Mouse (Mus musculus): ENCODE data around the gene Apba3. TPM values are rescaled to one million over a fixed set of nuclear protein-coding genes. Genes with fewer than 3 reads are reported as not detected.

The Apba3 gene
- polyA plus RNA-seq, 1 experiment from 2014 or later = 26.4 TPM

DNA sequence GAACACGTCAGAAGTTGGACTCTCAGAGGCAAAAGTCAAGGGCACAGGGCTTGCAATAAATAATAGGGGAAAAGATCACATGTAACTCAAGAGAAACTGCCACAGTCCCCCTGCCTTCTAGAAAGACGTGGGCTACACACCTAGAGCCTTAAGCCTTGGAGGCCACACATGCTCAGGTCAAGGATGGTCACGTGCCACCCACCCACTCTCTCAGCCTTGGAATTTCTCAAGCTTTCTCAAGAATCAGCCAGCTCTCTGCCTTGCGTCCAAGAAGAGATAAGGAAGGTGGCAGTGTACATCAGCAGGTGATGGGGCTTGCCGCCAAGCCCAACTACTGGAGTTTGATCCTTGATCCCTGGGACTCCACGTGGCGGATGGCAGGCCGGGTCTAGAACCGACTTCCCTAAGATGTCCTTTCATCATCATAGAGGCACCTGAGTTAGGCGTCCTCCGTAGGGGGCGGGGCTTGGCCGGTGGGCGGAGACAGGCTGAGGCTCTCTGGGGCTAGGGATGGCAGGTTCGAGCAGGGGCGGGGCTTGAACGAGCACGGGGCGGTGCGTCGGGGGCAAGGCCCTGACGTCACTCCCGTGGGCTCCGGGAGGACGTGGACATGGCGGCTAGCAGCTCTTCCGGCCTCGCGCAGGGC is 34.1 kb upstream of the Apba3 start, which contains the start of gene Zfr2:
Gene Zfr2 (plus strand): TSS at position 576 of the 646 bp plus-strand sequence.
- peak within 1 kb of the TSS; percentile 76 for H3K4me2 ChIP-seq (replicated peaks)
- H3K27me3 ChIP-seq (ENCODE audit: control insufficient read depth, insufficient read depth, low read length) = no peaks in the 10 kb centered on the region
- H3K9ac ChIP-seq = peak within 1 kb of the TSS; percentile 73
- ATAC-seq (ENCODE audit: low FRiP score) (peak; percentile 82), DNase-seq (ENCODE audit: low spot score) (peak; percentile 81)
- H3K4me3 ChIP-seq (replicated peaks; ENCODE audit: low read length) = peak within 1 kb of the TSS; percentile 68
- H3K9me3 ChIP-seq (ENCODE audit: control insufficient read depth, low read length) = no peaks in the 10 kb centered on the region
- peaks cover 39% of the 10 kb centered on the region for H3K4me1 ChIP-seq (replicated peaks; ENCODE audit: control insufficient read depth, insufficient read depth, low read length)
- 9% methylated on average over 28 of the region's 29 CpGs for WGBS
- H3K36me3 ChIP-seq (replicated peaks; ENCODE audit: control insufficient read depth, insufficient read depth) = no peaks in the 10 kb centered on the region; the same call in 1 of the 2 replicates
- H3K27ac ChIP-seq = no peak within 1 kb of the TSS

DNA sequence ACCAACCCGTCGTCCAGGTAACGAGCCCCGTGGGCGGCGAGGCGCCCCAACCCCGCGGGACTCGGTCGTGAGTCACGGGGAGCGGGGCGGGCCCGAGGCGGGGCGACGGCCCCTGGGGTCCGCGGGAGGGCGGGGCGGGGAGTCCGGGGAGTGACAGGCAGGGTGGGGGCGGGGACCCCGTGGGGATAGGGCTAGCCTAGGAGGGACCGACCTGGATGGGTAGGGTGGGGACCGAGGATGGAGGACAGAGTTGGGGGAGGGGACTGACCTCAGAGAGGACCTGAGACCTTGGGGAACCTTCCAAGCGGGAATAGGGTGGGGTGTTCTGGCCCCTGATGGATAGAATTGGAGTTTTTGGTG is 33.6 kb upstream of the Apba3 start:
- Histone ChIP-seq H3K9ac (peak overlapping the region; percentile 73), H3K4me3 (replicated peaks; ENCODE audit: low read length) (peak overlapping the region; percentile 68), H3K36me3 (replicated peaks; ENCODE audit: control insufficient read depth, insufficient read depth) (no peaks in the 10 kb centered on the region; the same call in 1 of the 2 replicates), H3K4me1 (replicated peaks; ENCODE audit: control insufficient read depth, insufficient read depth, low read length) (peaks cover 34% of the 10 kb centered on the region), H3K4me2 (replicated peaks) (peak overlapping the region; percentile 76), H3K27me3 (ENCODE audit: control insufficient read depth, insufficient read depth, low read length) (no peaks in the 10 kb centered on the region), H3K9me3 (ENCODE audit: control insufficient read depth, low read length) (no peaks in the 10 kb centered on the region), H3K27ac (no peak overlapping the region)
- DNase-seq (ENCODE audit: low spot score) (no peak), ATAC-seq (ENCODE audit: low FRiP score) (peak; percentile 32)
- 2% methylated on average over 20 of the region's 28 CpGs for whole genome bisulfite sequencing

GRCm38 (mm10) chr10:81234206-81234605 is 32.6 kb upstream of the Apba3 start:
- Histone ChIP-seq H3K27ac (no peak overlapping the region), H3K4me1 (replicated peaks; ENCODE audit: control insufficient read depth, insufficient read depth, low read length) (peaks cover 25% of the 10 kb centered on the region), H3K4me3 (replicated peaks; ENCODE audit: low read length) (no peak overlapping the region), H3K36me3 (replicated peaks; ENCODE audit: control insufficient read depth, insufficient read depth) (no peaks in the 10 kb centered on the region), H3K9me3 (ENCODE audit: control insufficient read depth, low read length) (no peaks in the 10 kb centered on the region), H3K4me2 (replicated peaks) (peak overlapping the region; percentile 76; the same call in 1 of the 2 replicates), H3K9ac (0 out of 2 replicates have a peak overlapping the region, but pooled peaks have one; percentile 73), H3K27me3 (ENCODE audit: control insufficient read depth, insufficient read depth, low read length) (peaks cover 4% of the 10 kb centered on the region; the same call in 1 of the 2 replicates)
- 82% methylated on average over 6 of the region's 6 CpGs for WGBS
- no peak for DNase-seq (ENCODE audit: low spot score)
- no peak for ATAC-seq (ENCODE audit: low FRiP score)

DNA sequence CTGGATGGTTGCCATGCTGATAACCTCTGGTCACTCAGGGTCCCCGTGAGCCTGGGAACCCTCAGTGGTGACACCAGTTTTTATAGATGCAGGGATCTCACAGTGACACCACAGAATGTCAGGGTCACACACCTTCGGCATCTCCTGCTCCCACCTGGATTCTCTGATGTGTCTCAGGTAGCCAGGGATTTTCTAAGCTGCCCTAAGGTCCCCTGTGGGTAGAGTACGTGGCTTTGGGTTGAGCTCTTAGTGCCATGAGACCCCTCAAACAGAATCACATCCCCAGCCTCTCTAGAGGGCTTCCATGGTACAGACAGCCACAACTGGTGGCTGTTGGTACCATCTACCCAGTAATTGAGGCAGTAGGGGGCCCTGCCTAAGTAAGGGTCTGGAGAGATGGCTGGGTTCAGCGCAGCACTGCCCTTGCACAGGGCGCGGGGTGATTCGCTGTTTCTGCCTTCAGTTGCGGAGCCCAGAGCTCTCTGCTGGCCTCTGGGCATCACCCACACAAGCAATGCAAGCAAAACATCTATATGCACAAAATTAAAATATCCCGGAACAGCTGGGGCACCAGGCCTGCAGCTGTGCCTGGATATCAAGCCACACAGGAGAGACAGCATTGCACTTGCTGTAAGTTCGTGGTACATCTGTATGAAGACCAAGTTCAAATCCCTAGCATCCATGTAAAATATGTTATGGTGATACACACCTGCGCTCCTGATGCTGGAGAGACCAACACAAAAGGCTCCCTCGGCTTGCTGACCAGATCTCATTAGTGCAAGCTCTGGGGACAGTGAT is 30.1 kb upstream of the Apba3 start:
- Histone ChIP-seq H3K36me3 (replicated peaks; ENCODE audit: control insufficient read depth, insufficient read depth) (no peaks in the 10 kb centered on the region), H3K4me1 (replicated peaks; ENCODE audit: control insufficient read depth, insufficient read depth, low read length) (peaks cover 10% of the 10 kb centered on the region; the same call in 1 of the 2 replicates), H3K9ac (no peak overlapping the region), H3K4me3 (replicated peaks; ENCODE audit: low read length) (no peak overlapping the region), H3K27ac (no peak overlapping the region), H3K4me2 (replicated peaks) (no peak overlapping the region), H3K27me3 (ENCODE audit: control insufficient read depth, insufficient read depth, low read length) (peaks cover 20% of the 10 kb centered on the region), H3K9me3 (ENCODE audit: control insufficient read depth, low read length) (no peaks in the 10 kb centered on the region)
- WGBS = 76% methylated on average over 12 of the region's 12 CpGs
- ATAC-seq (ENCODE audit: low FRiP score) (no peak), DNase-seq (ENCODE audit: low spot score) (no peak)

DNA sequence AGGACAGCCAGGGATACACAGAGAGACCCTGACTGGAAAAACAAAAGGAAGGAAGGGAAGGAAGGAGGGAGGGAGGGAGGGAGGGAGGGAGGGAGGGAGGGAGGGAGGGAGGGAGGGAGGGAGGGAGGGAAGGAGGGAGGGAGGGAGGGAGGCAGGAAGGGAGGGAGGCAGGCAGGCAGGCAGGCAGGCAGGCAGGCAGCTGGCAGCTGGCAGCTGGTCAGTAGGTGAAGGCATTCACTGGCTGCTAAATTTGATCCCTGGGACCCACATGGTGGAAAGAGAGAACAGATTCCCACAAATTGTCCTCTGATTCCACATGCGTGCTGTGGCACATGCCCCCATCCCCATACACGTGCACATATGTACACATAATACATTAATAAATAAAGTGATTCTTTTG is 28.1 kb upstream of the Apba3 start:
- no peak for DNase-seq (ENCODE audit: low spot score)
- Histone ChIP-seq H3K9me3 (ENCODE audit: control insufficient read depth, low read length) (no peaks in the 10 kb centered on the region), H3K36me3 (replicated peaks; ENCODE audit: control insufficient read depth, insufficient read depth) (0 out of 2 replicates have a peak, but pooled peaks cover 9% of the 10 kb centered on the region), H3K27ac (no peak overlapping the region), H3K27me3 (ENCODE audit: control insufficient read depth, insufficient read depth, low read length) (peaks cover 20% of the 10 kb centered on the region), H3K9ac (no peak overlapping the region), H3K4me1 (replicated peaks; ENCODE audit: control insufficient read depth, insufficient read depth, low read length) (peaks cover 5% of the 10 kb centered on the region; the same call in 1 of the 2 replicates), H3K4me3 (replicated peaks; ENCODE audit: low read length) (no peak overlapping the region), H3K4me2 (replicated peaks) (no peak overlapping the region)
- 77% methylated on average over 2 of the region's 2 CpGs for WGBS
- ATAC-seq (ENCODE audit: low FRiP score) = no peak

DNA sequence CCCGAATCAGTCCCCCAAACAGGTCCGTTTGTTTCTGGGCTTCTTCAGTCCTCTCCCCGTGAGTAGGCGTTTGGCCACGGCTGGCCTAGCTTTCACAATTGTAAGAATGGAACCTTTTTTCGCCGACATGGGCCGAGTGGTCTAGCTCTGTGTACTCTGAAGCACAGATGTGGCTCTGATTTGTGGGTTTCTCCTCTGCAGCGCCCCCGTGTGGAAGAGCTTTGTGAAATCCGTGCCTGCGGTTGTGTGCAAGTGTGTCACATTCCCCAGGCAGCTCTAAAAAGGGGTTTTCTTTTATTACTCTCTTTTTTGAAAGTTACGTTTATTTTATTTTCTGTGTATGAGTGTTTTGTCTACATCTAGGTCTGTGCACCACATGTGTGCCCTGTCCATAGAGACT is 25.9 kb upstream of the Apba3 start:
- DNase-seq (ENCODE audit: low spot score) (peak; percentile 72), ATAC-seq (ENCODE audit: low FRiP score) (no peak)
- H3K27me3 ChIP-seq (ENCODE audit: control insufficient read depth, insufficient read depth, low read length) = peaks cover 20% of the 10 kb centered on the region
- WGBS = 24% methylated on average over 13 of the region's 13 CpGs
- H3K36me3 ChIP-seq (replicated peaks; ENCODE audit: control insufficient read depth, insufficient read depth) = 0 out of 2 replicates have a peak, but pooled peaks cover 9% of the 10 kb centered on the region
- H3K4me1 ChIP-seq (replicated peaks; ENCODE audit: control insufficient read depth, insufficient read depth, low read length) = no peaks in the 10 kb centered on the region
- no peak overlapping the region for H3K9ac ChIP-seq
- H3K9me3 ChIP-seq (ENCODE audit: control insufficient read depth, low read length) = no peaks in the 10 kb centered on the region
- H3K4me3 ChIP-seq (replicated peaks; ENCODE audit: low read length) = no peak overlapping the region
- no peak overlapping the region for H3K4me2 ChIP-seq (replicated peaks)
- no peak overlapping the region for H3K27ac ChIP-seq

GRCm38 (mm10) chr10:81242021-81242420 is 24.7 kb upstream of the Apba3 start:
- H3K9ac ChIP-seq = no peak overlapping the region
- 93% methylated on average over 16 of the region's 16 CpGs for WGBS
- DNase-seq (ENCODE audit: low spot score) (no peak), ATAC-seq (ENCODE audit: low FRiP score) (no peak)
- no peaks in the 10 kb centered on the region for H3K4me1 ChIP-seq (replicated peaks; ENCODE audit: control insufficient read depth, insufficient read depth, low read length)
- no peaks in the 10 kb centered on the region for H3K9me3 ChIP-seq (ENCODE audit: control insufficient read depth, low read length)
- 0 out of 2 replicates have a peak, but pooled peaks cover 9% of the 10 kb centered on the region for H3K36me3 ChIP-seq (replicated peaks; ENCODE audit: control insufficient read depth, insufficient read depth)
- no peak overlapping the region for H3K27ac ChIP-seq
- no peak overlapping the region for H3K4me2 ChIP-seq (replicated peaks)
- H3K27me3 ChIP-seq (ENCODE audit: control insufficient read depth, insufficient read depth, low read length) = peaks cover 20% of the 10 kb centered on the region
- no peak overlapping the region for H3K4me3 ChIP-seq (replicated peaks; ENCODE audit: low read length)

- no peak for DNase-seq (ENCODE audit: low spot score)
- Histone ChIP-seq H3K4me1 (replicated peaks; ENCODE audit: control insufficient read depth, insufficient read depth, low read length) (no peaks in the 10 kb centered on the region), H3K4me2 (replicated peaks) (no peak overlapping the region), H3K27me3 (ENCODE audit: control insufficient read depth, insufficient read depth, low read length) (peaks cover 17% of the 10 kb centered on the region), H3K9ac (no peak overlapping the region), H3K36me3 (replicated peaks; ENCODE audit: control insufficient read depth, insufficient read depth) (0 out of 2 replicates have a peak, but pooled peaks cover 23% of the 10 kb centered on the region), H3K4me3 (replicated peaks; ENCODE audit: low read length) (no peak overlapping the region), H3K9me3 (ENCODE audit: control insufficient read depth, low read length) (no peaks in the 10 kb centered on the region), H3K27ac (no peak overlapping the region)
- WGBS = 78% methylated on average over 4 of the region's 4 CpGs
- ATAC-seq (ENCODE audit: low FRiP score) = no peak
These were observed 22.6 kb upstream of the Apba3 start for GRCm38 (mm10) chr10:81244146-81244545.

DNA sequence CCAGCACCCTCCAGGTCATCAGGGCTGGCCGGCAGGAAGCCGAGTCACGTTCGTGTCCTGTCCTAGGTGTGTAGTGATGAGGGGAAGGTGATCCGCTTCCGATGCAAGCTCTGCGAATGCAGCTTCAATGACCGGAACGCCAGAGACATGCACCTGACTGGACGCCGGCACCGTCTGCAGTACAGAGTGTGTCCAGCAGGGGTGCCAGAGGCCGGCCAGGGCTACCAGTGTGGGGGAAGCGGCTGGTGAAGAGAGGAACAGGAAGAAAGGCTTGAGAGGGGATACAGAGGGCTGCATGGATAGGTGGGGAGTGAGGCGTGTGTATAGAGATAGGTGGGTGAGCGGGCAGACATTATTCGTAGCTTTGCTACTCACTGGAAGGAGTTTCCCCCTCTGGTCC is 22.2 kb upstream of the Apba3 start:
- WGBS = 7% methylated on average over 17 of the region's 17 CpGs
- Histone ChIP-seq H3K4me3 (replicated peaks; ENCODE audit: low read length) (no peak overlapping the region), H3K27me3 (ENCODE audit: control insufficient read depth, insufficient read depth, low read length) (peaks cover 13% of the 10 kb centered on the region), H3K4me2 (replicated peaks) (no peak overlapping the region), H3K4me1 (replicated peaks; ENCODE audit: control insufficient read depth, insufficient read depth, low read length) (no peaks in the 10 kb centered on the region), H3K9ac (no peak overlapping the region), H3K36me3 (replicated peaks; ENCODE audit: control insufficient read depth, insufficient read depth) (peaks cover 23% of the 10 kb centered on the region; the same call in 1 of the 2 replicates), H3K9me3 (ENCODE audit: control insufficient read depth, low read length) (no peaks in the 10 kb centered on the region), H3K27ac (no peak overlapping the region)
- peak; percentile 49; the same call in 1 of the 2 replicates for ATAC-seq (ENCODE audit: low FRiP score)
- peak; percentile 71 for DNase-seq (ENCODE audit: low spot score)
